Mouse (Mus musculus) adrenal gland, adult (tissue): ENCODE measurements around the gene Myh10.

Experiments used
- DNase-seq, 2 experiments: peaks; one replicate each; pipeline ENCODE4 v3.0.0; 2022 to 2023; ENCODE audit warnings: low spot score in 1 of 2; ENCODE audit not compliant: inconsistent age in 2 of 2

Myh10 gene

GRCm38 (mm10) chr11:68853611-68854401 is 162.4 kb downstream of the Myh10 start:
- DNase-seq, result peak; percentile 84 to 89

DNA sequence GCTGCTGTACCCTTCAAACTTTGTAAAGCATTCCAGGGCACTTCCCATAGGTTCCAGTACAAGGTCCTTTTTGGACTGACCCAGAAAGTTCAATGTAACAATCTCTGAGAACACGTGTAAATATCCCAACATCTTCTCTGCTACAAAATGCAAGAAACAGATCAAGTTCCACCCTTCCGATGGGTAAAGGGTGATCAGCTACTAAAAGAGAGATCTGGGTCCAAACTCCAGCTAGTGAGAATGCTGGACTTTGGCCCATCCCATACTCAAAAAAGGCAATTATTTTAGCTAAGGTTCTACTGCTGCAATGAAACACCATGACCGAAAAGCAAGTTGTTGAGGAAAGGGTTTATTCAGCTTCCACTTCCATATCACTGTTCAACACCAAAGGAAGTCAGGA is 163.3 kb downstream of the Myh10 start:
- no peak for DNase-seq

DNA sequence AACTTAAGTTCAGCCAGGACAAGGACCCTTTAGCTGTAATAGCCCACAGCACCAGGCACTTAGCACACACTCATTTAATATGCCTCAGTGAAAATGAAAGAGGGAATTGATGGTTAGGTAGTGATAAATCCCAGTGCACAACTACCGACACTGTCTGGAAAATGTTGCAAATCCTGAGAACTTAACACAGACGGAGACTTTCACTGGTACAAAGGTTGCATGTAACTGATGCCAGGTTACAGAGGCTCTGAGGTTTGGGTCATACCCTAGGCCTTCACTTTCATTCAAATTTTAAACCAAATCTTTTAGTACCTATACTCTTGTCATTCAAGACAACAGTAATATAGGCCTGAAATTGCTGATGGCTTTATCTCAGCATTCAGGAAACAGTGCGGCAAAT is 166.0 kb downstream of the Myh10 start:
- no peak for DNase-seq

GRCm38 (mm10) chr11:68859943-68860593 is 168.7 kb downstream of the Myh10 start:
- DNase-seq, result no peak

DNA sequence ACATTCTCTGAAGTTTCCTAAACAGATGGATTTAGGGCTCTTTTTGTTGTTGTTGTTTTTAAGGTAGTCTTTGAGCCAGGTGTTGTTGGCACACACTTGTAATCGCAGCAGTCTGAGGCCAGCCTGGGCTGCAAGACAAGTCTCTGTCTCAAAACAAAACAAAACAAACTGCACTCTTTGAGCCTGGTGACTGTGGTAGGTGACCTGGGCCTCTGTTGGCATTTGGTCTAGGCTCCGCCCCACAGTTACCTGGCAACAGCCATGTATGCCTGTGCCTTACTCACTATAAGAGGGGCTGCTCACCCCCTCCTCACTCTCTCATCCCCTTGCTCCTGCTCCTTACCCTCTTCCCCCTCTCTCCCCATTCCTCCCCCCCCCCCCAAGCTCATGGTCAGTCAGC is 170.9 kb downstream of the Myh10 start:
- DNase-seq, result no peak

DNA sequence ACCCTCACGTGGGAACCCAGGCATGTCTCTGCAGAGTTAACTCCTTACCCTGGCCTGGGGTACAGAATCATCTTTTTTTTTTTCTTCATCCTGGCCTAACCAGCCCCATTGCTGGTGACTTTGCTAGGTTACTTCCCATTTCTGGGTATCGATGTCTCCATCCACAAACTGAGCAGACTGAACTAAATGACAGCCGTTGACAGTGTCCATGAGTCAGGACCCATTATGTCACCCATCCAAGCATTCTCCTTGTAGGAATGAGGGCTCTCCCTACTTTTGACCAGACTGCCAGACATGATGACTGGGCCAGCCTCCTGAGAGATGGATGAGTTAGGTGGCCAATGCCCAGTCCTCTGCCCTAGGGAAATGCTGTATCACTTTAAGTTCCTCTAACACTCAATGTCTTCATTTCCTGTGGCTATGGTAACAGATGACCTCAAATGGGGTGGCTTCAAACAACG is 172.3 kb downstream of the Myh10 start:
- peak; percentile 38 to 65 for DNase-seq

GRCm38 (mm10) chr11:68864544-68865189 is 173.3 kb downstream of the Myh10 start:
- peak; percentile 97 to 99 for DNase-seq
